Mouse (Mus musculus) erythroblast, embryonic 14.5 days (primary cell): Measurements from ENCODE around the gene Rubcnl.

Experiments used
- GATA1 ChIP-seq: IDR thresholded peaks from 2 replicates; pipeline ENCODE4 v1.6.1; 2012; ENCODE audit warnings: low read length, inconsistent platforms, mixed read lengths
- TAL1 ChIP-seq: IDR thresholded peaks from 3 replicates; pipeline ENCODE4 v1.6.1; 2012; ENCODE audit warnings: low read length, inconsistent platforms, mixed read lengths

DNA sequence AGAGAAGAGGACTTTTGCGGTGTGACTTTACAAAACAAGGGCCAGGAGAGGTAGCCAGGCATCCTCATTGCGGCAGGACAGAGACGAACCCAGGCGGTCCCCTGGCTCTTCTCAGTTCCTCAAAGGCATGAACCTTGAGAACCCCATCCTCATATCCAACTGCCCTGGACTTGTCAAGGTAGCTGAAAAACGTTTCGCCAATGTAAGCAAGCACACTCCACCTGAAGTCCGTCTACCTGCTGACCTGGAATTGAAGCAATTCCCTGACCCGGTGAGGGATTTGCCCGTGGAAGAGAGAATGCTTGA, 841 bp downstream of the Rubcnl start:
- TF ChIP-seq GATA1 = no peak
- no peak for TF ChIP-seq TAL1
